In genomic region chr19:21777171-21777731, GRCm38 (mm10) we compare ENCODE assay signal across 8 mouse cellular contexts. TPM values are rescaled to one million over a fixed set of nuclear protein-coding genes. Genes with fewer than 3 reads are reported as not detected.
DNase-seq lines count a peak whose midpoint lies in the region; ATAC-seq lines count a peak whose summit lies in the region.

No protein-coding gene starts in this region.

- no peak for ATAC-seq in liver, embryonic 16.5 days (ENCODE audit: low read depth)

- DNase-seq in layer of hippocampus, postnatal 10 days (ENCODE audit: low spot score in 2 of 2), result peak; percentile 48 to 61
- DNase-seq in layer of hippocampus, postnatal 25 days (ENCODE audit: extremely low spot score in 1 of 2, low spot score in 1 of 2), result no peak
- DNase-seq in cerebellum, adult 8-10 months, result peak; percentile 56
- peak; percentile 51 for DNase-seq in gastrocnemius, postnatal 10 days
- DNase-seq in induced T-regulatory cell, adult 2 months (ENCODE audit: low read depth), result peak; percentile 71
- peak; percentile 54 for DNase-seq in neural tube, embryonic 10.5 days (ENCODE audit: extremely low spot score, low spot score)
- DNase-seq in thymus, postnatal 4 days, result peak; percentile 72

- H3K4me2 ChIP-seq in liver, embryonic 16.5 days (ENCODE audit: low read depth, low read length), result peak overlapping the region; percentile 89

- no peak overlapping the region for H3K9ac ChIP-seq in liver, embryonic 16.5 days (ENCODE audit: low read depth, low read length)

- H3K36me3 ChIP-seq in liver, embryonic 16.5 days (ENCODE audit: control insufficient read depth, insufficient read depth), result no peaks in the 10 kb centered on the region

- no peaks in the 10 kb centered on the region for H3K9me3 ChIP-seq in liver, embryonic 16.5 days (replicated peaks; ENCODE audit: control insufficient read depth, low read length)

- 14% methylated on average over 20 of the region's 20 CpGs for WGBS in liver, embryonic 16.5 days (ENCODE audit: insufficient replicate concordance)

- peaks cover 17% of the 10 kb centered on the region for H3K4me1 ChIP-seq in liver, embryonic 16.5 days (ENCODE audit: control insufficient read depth, low read depth, low read length)

- H3K27ac ChIP-seq in liver, embryonic 16.5 days (ENCODE audit: low read length), result no peak overlapping the region

- 0 out of 2 replicates have a peak, but pooled peaks cover 2% of the 10 kb centered on the region for H3K27me3 ChIP-seq in liver, embryonic 16.5 days (ENCODE audit: control insufficient read depth, insufficient read depth, low read depth, low read length)

- peak overlapping the region; percentile 73 for H3K4me3 ChIP-seq in liver, embryonic 16.5 days (ENCODE audit: low read depth, low read length)

RNA-seq across cellular contexts. Expression of gene Cemip2, which starts 0.9 kb away (rescaled TPM):
- 10 to 100 TPM; 18.5 to 22.9 TPM for total RNA-seq in layer of hippocampus, postnatal 10 days (2021)
- total RNA-seq in layer of hippocampus, postnatal 25 days (2021), result 10 to 100 TPM; 12.6 to 15.3 TPM
- total RNA-seq in gastrocnemius, postnatal 10 days (2021), result 10 to 100 TPM; 10.5 to 14.6 TPM
- polyA plus RNA-seq in liver, embryonic 16.5 days (2015; fragmentation: Nextera tagmentation; extraction: Ambion mirVana), result 8.0 and 8.7 TPM in 2 replicates

Comparison
In these comparisons a context has a peak if more than half of its experiments do, and no peak if none do; other contexts are left out.
1. DNase-seq: peak in layer of hippocampus, postnatal 10 days (2 of 2), cerebellum, adult 8-10 months (single experiment), gastrocnemius, postnatal 10 days (single experiment), induced T-regulatory cell, adult 2 months (single experiment), neural tube, embryonic 10.5 days (single experiment) and thymus, postnatal 4 days (single experiment); none in layer of hippocampus, postnatal 25 days (0 of 2).